Mouse (Mus musculus) cortical plate, adult 2 months (tissue): ENCODE results near the gene Asb16. TPM values are rescaled to one million over a fixed set of nuclear protein-coding genes. Genes with fewer than 3 reads are reported as not detected.

ENCODE experiments used
- H3K27ac ChIP-seq: fragments of 200-500 bp; 2 replicates; pipeline ENCODE4 v1.5.1; 2012; ENCODE audit warnings: low read length, control low read depth, inconsistent platforms; ENCODE audit not compliant: insufficient read depth
- H3K4me1 ChIP-seq: fragments of 200-500 bp; 2 replicates; pipeline ENCODE4 v1.6.1; 2011; ENCODE audit warnings: low read length; ENCODE audit not compliant: control insufficient read depth, insufficient read depth
- H3K4me3 ChIP-seq: fragments of 200-500 bp; 2 replicates; pipeline ENCODE4 v1.5.1; 2011; ENCODE audit warnings: mild to moderate bottlenecking, low read length, control low read depth; ENCODE audit not compliant: insufficient read depth
- CTCF ChIP-seq: fragments of 200-500 bp; IDR thresholded peaks from 2 replicates; pipeline ENCODE4 v1.5.1; 2011; ENCODE audit warnings: mild to moderate bottlenecking, control low read depth, low read length; ENCODE audit not compliant: insufficient read depth; ENCODE audit errors: extremely low read depth
- POLR2A ChIP-seq: fragments of 200-500 bp; IDR thresholded peaks from 2 replicates; pipeline ENCODE4 v1.6.1; 2011; ENCODE audit warnings: mild to moderate bottlenecking, low read length, control low read depth; ENCODE audit not compliant: insufficient read depth; ENCODE audit errors: extremely low read depth
- polyA plus RNA-seq: library from polyadenylated mRNA; depleted of rRNA; stranded (reverse); fragments of >200 nt; gene quantifications from 2 replicates; pipeline ENCODE4 v1.2.3, GENCODE M21; 2012

Asb16 gene
- polyA plus RNA-seq, 1 experiment, result 2.2 TPM

DNA sequence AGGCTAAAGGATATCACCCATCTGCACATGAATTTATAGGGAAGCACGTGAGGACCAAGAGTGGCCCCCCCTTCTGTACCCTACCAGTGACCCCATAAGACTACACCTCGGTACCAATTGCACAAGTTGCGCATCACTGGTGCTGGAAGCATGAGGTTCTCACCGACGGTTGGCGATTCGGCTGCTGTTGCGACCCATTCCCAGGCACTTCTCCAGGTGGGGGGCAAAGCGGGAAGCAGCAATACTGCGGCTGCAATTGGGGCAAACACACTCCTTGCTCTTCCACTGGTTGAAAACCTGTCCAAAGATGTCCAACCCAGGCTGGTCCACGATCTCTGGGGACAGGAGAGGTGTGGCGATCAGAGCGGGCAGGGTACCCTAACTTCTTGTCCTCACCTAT lies 25.4 kb downstream of the Asb16 start:
- Histone ChIP-seq H3K4me1 (no peaks in the 10 kb centered on the region), H3K27ac (no peak overlapping the region), H3K4me3 (no peak overlapping the region)
- TF ChIP-seq POLR2A (no peak), CTCF (no peak)

DNA sequence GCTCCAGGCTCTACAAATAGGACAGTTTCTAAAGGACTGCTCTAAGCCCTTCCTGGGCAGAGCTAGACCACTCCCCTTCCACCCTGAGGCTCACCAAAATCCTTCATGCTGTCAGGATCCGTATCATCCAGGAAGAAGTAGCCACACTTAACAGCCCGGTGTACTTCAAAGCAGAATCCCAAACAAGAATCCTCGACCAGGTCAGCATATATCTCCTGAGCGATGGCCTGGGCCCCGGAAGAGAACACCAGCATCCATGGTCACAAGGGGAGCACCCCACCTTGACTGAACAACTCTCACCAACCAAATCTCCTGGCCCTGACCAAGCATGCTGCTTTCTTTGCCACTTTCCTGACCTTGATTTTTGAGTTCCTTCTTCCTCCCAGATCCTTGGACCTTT lies 25.9 kb downstream of the Asb16 start:
- Histone ChIP-seq H3K4me1 (no peaks in the 10 kb centered on the region), H3K4me3 (no peak overlapping the region), H3K27ac (no peak overlapping the region)
- TF ChIP-seq CTCF (no peak), POLR2A (no peak)

DNA sequence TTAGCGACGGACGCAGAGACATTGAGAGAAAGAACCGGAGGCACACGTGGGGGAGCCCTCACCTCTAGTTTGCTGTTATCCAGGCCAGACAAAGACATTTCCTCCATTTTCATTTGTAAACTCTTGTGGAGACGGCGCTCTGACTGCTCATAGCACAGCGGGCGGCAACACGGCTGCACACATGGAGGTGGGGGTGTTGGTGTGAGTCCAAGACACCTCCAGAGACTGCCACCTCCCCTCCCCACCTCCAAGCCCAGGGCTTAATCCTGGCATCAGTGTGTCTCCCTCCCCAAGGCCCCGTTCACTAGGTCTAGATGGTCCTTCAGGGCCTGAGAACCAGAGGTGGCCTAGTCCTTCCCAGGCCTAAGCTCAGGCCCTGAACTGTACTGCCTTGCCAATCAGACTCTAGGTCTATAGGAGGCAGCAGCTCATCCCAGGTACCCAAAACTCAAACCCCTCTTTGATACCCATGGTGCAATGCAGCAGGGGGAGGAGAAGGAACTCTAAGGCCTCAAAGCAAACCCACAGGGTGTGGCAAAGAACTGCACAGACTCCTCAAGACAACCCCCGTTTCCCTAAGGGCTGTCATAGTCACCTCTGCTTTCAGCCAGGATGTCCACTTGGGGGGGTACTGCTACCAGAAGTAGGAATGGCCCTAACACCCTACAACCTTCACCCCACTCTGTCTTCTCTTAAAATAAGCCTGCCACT lies 26.5 kb downstream of the Asb16 start:
- TF ChIP-seq POLR2A (peak; percentile 30; the same call in 1 of the 2 replicates), CTCF (0 out of 2 replicates have a peak, but pooled peaks have one; percentile 8)
- Histone ChIP-seq H3K4me1 (no peaks in the 10 kb centered on the region), H3K4me3 (peak overlapping the region; percentile 46), H3K27ac (no peak overlapping the region; the same call in 1 of the 2 replicates)

DNA sequence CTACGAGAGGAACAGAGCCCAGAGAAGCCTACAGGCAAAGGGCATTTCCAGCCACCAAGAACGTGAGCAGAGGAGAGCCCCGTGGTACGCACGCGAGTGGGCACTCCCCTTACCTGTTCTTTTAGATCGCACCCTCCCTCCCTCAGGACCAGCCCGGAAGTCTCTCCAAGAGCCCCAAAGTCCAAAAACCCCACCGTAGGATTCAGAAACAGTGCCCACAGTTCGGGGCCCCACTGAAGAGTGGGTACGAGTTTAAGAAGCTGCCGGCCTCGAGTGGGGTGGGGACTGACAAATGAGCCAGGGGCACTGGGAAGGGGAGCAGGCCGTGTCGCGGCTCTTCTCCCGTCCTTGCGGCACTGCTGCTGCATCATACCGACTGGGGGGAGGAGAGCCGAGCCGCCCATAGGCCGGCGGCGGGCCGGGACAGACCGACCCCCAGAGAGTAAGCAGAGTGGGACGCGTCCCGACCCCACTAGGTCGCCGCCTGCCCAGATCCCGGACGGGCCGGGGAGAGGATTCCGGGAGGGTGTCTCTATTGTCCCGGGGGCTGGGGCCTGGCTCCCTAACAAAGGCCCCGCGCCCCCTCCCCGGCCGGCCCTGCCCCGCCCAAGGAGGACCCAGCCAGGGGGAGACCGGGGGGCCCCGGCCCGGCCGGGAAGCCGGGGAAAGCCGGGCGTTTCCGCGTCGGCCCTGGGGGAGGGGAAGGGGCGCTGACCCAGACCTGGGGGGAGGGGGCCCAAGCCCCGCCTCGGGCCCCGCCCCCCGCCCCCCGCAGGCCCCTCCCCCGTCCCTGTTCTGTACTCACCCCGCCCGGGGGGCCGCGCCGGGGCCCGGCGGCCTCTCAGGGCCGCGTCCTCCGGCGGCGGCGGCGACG lies 27.3 kb downstream of the Asb16 start:
- H3K4me3 ChIP-seq, result peak overlapping the region; percentile 46
- H3K4me1 ChIP-seq, result no peaks in the 10 kb centered on the region
- TF ChIP-seq CTCF (no peak), POLR2A (no peak)
- peak overlapping the region; percentile 8; the same call in 1 of the 2 replicates for H3K27ac ChIP-seq

DNA sequence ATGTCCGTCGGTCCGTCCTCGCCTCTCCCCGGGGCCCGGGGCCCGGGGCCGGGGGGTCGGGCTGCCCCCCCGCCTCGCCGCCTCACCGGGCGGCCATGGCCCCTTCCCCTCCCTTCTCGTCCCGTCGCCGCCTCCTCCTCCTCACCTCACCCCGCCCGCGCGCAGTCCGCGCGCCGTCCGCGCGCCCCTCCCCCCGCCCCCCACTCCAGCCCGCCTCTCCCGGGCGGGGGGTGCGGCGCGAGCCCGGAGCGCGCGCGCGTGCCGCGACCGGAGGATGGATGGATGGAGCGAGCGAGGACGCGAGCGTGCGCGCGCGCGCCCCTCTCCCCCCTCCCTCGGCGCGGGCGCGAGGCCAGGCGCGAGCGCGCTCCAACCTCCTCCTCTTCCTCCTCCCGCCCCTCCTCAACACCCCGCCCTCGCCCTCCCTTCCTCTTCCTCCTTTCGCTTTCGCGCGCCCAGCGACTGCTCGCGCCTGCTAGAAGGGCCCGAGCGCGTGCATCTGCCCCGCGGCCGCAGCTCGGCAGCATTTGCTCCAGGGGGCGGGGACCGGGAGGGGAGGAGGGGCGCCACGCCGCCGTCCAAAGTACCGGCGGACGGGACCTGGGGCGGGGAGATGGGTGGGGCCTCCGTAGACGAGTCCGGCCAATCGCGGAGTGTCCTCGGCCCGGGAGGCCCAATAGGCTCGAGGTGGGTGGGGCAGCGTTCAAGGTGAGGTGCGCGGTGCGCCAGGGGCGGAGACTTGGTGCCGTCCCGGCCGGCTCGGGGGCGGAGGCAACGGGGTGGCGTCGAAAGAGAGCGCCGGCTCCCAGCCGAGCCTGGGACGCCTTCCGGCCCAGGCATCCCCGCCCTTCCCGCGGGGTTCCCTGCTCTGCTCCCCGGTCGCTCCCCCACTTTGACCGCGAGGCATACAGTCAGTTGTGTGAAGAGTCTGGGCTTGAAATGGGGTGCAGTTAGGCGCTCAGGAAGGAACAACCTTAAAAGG lies 28.2 kb downstream of the Asb16 start, which contains the start of gene Atxn7l3:
Gene Atxn7l3 (minus strand): TSS at position 141 of the 982 bp plus-strand sequence.
- H3K4me1 ChIP-seq, result no peaks in the 10 kb centered on the region
- H3K27ac ChIP-seq, result peak within 1 kb of the TSS; percentile 18
- peak within 1 kb of the TSS; percentile 46 for H3K4me3 ChIP-seq
- TF ChIP-seq POLR2A (peak; percentile 78), CTCF (no peak)

DNA sequence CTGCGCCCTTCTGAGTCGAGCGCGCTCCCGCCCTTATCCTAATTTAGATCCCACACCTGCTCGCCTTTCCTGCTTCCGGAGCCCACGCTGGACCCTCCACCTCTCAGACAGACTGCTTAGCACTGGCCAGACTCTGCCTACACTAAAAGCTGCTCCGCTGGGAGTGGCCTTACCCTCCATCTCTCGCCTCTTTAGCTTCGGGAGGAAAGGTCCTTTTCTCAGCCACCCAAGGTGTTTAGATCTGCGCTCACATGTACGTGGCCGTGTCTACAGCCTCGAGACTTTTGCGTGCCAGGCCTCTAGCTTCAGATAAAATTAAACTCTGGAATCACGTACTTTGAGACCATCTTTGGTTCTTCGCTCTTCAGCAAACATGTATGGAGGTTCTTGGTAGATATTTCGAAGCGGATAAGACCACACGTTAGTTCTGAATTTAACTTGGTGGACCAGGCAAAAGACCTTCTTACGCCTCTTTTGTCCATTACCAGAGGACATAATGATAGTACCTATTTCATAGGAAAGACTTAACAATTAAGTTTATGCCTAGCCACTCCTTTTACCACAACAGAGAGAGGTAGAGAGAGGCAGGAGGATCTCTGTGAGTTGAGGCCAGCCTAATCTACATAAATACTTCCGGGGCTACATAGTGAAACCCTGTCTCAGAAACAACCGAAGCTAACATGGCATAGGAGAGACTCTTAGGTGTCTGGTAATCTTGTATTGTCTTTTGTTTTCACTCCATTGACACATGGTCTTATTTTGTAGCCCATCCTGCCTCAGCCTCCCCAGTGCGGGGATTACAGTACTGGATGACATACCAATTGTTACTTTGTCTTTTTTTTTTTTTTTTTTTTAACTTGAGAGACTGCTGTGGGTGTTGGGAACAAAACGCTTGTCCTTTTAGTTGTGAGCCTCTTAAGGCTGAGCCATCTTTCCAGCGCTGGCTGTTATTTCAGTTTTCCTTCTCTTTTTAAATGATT lies 29.3 kb downstream of the Asb16 start:
- H3K4me1 ChIP-seq, result no peaks in the 10 kb centered on the region
- peak overlapping the region; percentile 46 for H3K4me3 ChIP-seq
- peak overlapping the region; percentile 18 for H3K27ac ChIP-seq
- no peak for TF ChIP-seq POLR2A
- no peak for TF ChIP-seq CTCF

DNA sequence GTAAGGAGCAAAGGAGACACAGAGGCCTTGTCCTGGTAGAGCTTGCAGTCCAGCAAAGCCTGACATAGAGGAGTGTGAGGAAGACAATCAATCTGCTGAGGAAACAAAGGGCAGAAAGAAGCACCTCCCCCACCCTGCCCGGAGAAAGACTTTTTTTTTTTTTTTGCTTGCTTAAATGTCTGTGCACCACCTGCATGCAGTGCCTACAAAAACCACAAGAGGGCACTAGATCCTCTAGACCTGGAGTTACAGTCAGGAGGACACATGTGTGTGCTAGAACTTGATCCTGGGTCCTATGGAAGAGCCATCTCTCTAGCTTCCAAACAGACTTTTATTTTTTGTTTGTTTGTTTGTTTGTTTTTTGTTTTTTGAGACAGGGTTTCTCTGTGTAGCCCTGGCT lies 31.3 kb downstream of the Asb16 start:
- Histone ChIP-seq H3K4me3 (no peak overlapping the region), H3K4me1 (no peaks in the 10 kb centered on the region), H3K27ac (no peak overlapping the region)
- peak; percentile 48; the same call in 1 of the 2 replicates for TF ChIP-seq CTCF
- no peak for TF ChIP-seq POLR2A

DNA sequence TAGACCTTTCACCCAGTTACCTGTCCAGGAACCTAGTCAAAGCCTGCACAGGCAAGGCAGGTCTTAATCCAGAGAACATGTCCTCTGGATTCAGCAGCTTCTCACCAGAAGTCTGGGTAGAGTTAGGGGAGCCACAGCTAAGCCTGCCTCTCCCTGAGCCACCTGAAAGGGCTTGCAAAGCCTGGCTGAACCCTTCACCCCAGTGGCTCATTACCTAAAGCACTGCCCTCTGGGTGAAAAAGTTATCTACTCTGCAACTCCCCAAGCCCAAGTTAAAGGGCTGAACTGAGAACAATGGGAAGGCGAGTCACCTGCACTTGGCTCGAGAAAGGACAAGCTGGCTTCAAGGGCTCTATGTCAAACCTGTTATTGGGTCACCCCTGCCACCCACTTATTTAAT lies 35.6 kb downstream of the Asb16 start:
- Histone ChIP-seq H3K4me1 (no peaks in the 10 kb centered on the region), H3K4me3 (no peak overlapping the region), H3K27ac (no peak overlapping the region)
- TF ChIP-seq POLR2A, result no peak
- TF ChIP-seq CTCF, result no peak
